Mouse (Mus musculus) naive thymus-derived CD4-positive, alpha-beta T cell, adult 2 months (primary cell): Measurements from ENCODE around the gene 1700019N19Rik.

Experiments
- DNase-seq: peaks from one replicate; pipeline ENCODE4 v3.0.0-alpha.2; 2011; ENCODE audit warnings: low read depth

1700019N19Rik gene

GRCm38 (mm10) chr19:58806364-58806763, 12.1 kb upstream of the 1700019N19Rik start:
- DNase-seq, result peak; percentile 59

DNA sequence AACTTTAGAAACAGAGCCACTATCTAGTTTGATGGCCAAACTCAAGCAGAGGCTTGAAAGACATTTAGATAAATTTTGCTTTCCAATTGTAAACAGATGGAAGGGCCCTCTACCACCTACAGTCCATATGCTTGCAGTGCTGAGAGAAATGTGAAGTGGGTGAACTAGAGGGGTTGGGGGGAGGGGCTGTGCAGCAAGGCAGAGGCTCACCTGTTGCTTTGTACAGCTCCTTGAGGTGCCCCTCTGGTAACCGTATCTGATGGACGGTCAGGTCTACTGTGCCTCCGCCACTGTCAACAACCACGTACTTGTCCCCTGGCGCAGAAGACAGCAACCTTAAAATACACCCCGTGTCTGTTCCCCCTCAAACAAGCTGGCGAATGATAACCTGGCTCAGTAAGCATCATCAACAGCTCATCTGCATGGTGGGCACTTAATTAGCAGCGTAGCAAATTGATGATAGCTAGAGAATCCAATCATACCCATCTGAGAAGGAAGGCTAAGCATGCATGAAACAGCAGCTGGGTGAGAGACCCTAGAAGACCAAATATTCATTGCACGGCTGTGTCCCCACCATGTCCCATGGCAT, 11.0 kb upstream of the 1700019N19Rik start:
- DNase-seq, result no peak

- no peak for DNase-seq
Observed at GRCm38 (mm10) chr19:58795114-58795669, 931 bp upstream of the 1700019N19Rik start.

DNA sequence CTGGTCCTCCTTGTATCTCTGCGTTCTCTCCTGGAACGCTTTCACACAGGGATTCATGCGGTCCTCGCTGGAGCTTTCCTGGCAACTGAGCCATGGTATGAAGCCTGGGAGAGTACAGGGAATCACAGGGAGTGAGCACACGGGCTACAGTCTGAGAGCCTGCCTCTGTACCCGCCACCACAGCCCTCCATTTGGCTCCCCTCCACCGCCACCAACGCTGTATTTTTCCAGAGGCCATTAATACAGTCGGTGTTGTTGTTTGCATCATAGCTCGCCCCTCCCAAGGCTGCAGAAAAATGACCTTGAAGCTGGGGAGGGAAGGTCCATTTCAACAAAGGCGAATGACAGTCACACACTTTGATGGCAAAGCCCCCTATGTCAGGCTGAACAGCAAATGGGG, 5.1 kb downstream of the 1700019N19Rik start:
- no peak for DNase-seq

- no peak for DNase-seq
Observed at GRCm38 (mm10) chr19:58783938-58784337, 10.3 kb downstream of the 1700019N19Rik start.

DNA sequence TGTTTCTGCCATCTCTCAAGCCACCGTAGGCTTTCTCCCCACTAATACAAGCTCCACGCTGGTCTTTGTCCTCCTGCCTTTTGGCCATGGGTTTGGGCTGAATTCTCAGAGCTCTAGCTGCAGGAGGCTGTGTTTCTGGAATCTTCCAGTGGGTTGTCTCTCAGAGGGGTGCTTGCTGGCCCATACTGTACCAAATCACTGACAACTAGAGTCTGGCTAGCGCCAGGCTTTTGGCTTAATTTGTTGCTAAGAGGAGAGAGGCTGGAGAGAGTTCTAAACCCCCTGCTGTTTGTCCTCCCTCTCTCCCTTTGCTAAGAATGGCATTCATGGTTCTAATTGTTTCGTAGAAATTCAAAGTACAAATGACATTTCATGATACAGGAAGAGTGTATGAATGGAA, 12.7 kb downstream of the 1700019N19Rik start:
- DNase-seq, result no peak

DNA sequence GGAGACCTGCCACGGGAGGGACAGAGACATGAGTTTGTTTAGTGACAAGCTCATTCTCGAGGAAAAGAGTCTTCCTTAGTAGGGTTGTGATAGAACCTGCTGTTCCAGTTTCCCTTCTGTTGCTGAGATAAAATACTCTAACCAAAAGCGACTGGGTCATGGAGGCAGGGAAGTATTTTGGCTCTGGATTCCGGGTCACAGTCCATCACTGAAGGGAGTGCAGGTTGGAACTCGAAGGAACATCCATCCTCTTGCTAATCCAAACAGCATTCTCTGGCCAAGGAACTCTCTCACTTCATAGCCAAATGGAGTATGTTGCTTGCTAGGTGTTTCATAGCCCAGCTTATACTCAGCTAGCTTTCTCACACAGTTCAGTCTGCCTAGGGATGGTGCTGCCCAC, 17.8 kb downstream of the 1700019N19Rik start:
- no peak for DNase-seq

- no peak for DNase-seq
Observed at GRCm38 (mm10) chr19:58767329-58767728, 26.9 kb downstream of the 1700019N19Rik start.

DNA sequence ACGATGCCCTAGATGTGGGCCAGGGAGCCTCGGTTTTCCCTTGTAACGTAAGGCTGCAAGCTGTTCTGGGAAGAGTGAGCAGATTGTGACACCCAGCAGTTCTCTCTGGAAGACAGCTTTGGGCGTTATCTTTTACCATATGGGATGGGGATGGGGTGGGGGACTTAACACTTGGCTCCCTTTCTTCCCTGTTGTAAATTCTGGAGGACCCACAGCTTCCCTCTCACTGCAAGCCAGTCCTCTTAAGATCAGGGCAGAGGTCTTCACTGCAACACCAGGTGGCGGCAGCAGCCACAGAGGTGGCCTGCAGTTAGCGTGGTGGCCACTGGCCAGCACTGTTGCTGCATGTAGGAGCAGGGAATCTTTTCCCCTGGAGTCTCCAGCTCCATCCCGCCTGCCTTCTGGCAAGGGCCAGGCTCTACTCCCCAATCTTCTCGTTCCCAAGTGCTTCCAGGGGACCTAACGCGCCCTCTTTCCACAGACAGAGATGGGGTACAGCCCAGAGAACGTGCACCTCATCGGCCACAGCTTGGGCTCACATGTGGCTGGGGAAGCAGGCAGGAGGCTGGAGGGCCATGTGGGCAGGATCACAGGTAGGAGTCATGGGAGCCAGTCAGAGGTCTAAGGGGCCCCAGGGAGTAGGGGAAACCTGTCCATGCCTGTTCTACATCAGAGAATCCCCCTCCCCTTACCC, 31.3 kb downstream of the 1700019N19Rik start:
- no peak for DNase-seq

GRCm38 (mm10) chr19:58762316-58762715, 31.9 kb downstream of the 1700019N19Rik start:
- DNase-seq, result no peak

- DNase-seq, result no peak
Observed at GRCm38 (mm10) chr19:58759423-58759822, 34.8 kb downstream of the 1700019N19Rik start, which contains the start of gene Pnliprp2. Gene Pnliprp2, plus strand, starts transcription at chr19:58759719.

- DNase-seq, result no peak
Observed at GRCm38 (mm10) chr19:58758871-58759270, 35.4 kb downstream of the 1700019N19Rik start.

- no peak for DNase-seq
Observed at GRCm38 (mm10) chr19:58751504-58751903, 42.8 kb downstream of the 1700019N19Rik start.

- no peak for DNase-seq
Observed at GRCm38 (mm10) chr19:58750822-58751221, 43.4 kb downstream of the 1700019N19Rik start.

GRCm38 (mm10) chr19:58747498-58748000, 46.7 kb downstream of the 1700019N19Rik start:
- no peak for DNase-seq

GRCm38 (mm10) chr19:58743736-58744135, 50.5 kb downstream of the 1700019N19Rik start:
- no peak for DNase-seq

GRCm38 (mm10) chr19:58742711-58743110, 51.5 kb downstream of the 1700019N19Rik start:
- no peak for DNase-seq

- no peak for DNase-seq
Observed at GRCm38 (mm10) chr19:58741036-58741435, 53.2 kb downstream of the 1700019N19Rik start.

DNA sequence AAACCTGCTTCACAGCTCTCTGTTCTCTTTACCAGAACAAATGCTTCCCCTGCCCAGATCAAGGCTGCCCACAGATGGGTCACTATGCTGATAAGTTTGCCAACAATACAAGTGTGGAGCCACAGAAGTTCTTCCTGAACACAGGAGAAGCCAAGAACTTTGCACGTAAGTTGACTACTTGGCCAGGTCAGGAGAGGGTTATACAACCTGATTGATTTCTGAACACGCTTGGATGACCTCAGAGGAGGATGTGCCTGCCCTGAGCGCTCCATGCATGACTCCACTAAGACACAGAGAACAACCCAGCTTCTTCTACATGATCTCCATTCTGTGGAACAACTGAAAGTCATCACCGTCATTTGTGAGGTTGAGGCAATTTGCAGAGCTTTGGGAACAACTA, 56.1 kb downstream of the 1700019N19Rik start:
- no peak for DNase-seq
